Mouse (Mus musculus) layer of hippocampus, adult 2 months (tissue): Measurements from ENCODE around the gene Gadd45gip1. TPM values are rescaled to one million over a fixed set of nuclear protein-coding genes. Genes with fewer than 3 reads are reported as not detected.

Source experiments
- DNase-seq, 2 experiments: peaks; one replicate each; pipeline ENCODE4 v3.0.0; 2022; ENCODE audit warnings: low spot score in 2 of 2
- H3K27ac ChIP-seq: fragments of 200-600 bp; 2 replicates; pipeline ENCODE4 v1.8.1; 2022
- H3K4me3 ChIP-seq: fragments of 200-600 bp; 2 replicates; pipeline ENCODE4 v1.8.1; 2022; ENCODE audit warnings: mild to moderate bottlenecking
- CTCF ChIP-seq: fragments of 200-600 bp; conservative IDR thresholded peaks from 2 replicates; pipeline ENCODE4 v1.8.1; 2022; ENCODE audit warnings: antibody characterized with exemption, mild to moderate bottlenecking, moderate library complexity
- total RNA-seq, 2 experiments: library from RNA; stranded (reverse); gene quantifications; 2 replicates each; pipeline ENCODE4 v1.2.3; 2021

The Gadd45gip1 gene
- total RNA-seq, 2 experiments from 2014 or later: 23.3 to 26.1 TPM

GRCm38 (mm10) chr8:84838513-84838912, 7.2 kb downstream of the Gadd45gip1 start:
- no peak for TF ChIP-seq CTCF
- DNase-seq: no peak
- no peak overlapping the region for H3K4me3 ChIP-seq
- no peak overlapping the region for H3K27ac ChIP-seq

- no peak for TF ChIP-seq CTCF
- no peak for DNase-seq
- H3K27ac ChIP-seq: no peak overlapping the region; the same call in 1 of the 2 replicates
- H3K4me3 ChIP-seq: peak overlapping the region; percentile 81
Measured at GRCm38 (mm10) chr8:84839411-84839810, 8.1 kb downstream of the Gadd45gip1 start.

DNA sequence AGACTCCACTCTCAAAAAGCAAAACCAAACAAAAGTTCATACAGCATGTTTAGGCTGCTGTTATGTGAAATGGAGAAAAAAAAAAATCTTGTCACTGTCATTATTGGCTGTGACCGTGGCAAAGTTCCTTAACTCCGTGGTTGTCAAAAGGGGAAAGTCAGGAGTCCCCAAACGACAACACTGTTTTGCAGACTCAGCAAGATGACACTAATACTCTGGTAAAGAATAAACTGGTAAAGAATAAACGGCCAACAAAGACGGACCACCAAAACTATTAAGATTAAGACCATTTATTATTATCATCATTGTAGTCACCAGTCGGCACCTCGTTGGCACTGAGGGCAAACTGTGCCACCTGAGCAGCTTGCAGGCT, 8.5 kb downstream of the Gadd45gip1 start:
- no peak for DNase-seq
- no peak for TF ChIP-seq CTCF
- Histone ChIP-seq H3K27ac (peak overlapping the region; percentile 90), H3K4me3 (peak overlapping the region; percentile 81)

- TF ChIP-seq CTCF: no peak
- H3K4me3 ChIP-seq: peak within 1 kb of the TSS; percentile 81
- peak; percentile 90 to 92 for DNase-seq
- H3K27ac ChIP-seq: peak within 1 kb of the TSS; percentile 90
Measured at GRCm38 (mm10) chr8:84840248-84840999, 9.1 kb downstream of the Gadd45gip1 start, which contains the start of gene Rad23a. Gene Rad23a, minus strand, starts transcription at chr8:84840665.

DNA sequence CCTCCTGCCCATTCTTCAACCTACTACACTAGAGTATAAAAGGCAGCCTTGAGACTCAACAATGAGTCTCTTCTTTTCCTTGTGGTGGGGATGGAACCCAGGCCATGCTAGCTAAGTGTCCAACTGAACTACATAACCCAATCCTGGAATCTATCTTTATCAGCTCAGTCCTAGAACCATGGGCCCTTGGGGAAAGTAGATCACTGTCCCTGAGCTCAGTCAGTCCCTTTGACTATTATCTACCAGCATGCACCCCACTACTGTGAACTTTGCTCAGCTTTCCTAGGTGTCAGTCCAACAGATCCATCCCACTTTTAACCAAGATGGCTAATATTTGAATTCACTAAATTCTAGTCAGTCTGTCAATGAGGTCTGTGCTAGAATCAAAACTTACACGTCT, 10.2 kb downstream of the Gadd45gip1 start:
- no peak for DNase-seq
- H3K4me3 ChIP-seq: no peak overlapping the region
- TF ChIP-seq CTCF: no peak
- H3K27ac ChIP-seq: no peak overlapping the region

GRCm38 (mm10) chr8:84844397-84845070, 13.2 kb downstream of the Gadd45gip1 start:
- no peak for TF ChIP-seq CTCF
- DNase-seq: no peak
- H3K27ac ChIP-seq: peak overlapping the region; percentile 97; the same call in 1 of the 2 replicates
- peak overlapping the region; percentile 91 for H3K4me3 ChIP-seq

DNA sequence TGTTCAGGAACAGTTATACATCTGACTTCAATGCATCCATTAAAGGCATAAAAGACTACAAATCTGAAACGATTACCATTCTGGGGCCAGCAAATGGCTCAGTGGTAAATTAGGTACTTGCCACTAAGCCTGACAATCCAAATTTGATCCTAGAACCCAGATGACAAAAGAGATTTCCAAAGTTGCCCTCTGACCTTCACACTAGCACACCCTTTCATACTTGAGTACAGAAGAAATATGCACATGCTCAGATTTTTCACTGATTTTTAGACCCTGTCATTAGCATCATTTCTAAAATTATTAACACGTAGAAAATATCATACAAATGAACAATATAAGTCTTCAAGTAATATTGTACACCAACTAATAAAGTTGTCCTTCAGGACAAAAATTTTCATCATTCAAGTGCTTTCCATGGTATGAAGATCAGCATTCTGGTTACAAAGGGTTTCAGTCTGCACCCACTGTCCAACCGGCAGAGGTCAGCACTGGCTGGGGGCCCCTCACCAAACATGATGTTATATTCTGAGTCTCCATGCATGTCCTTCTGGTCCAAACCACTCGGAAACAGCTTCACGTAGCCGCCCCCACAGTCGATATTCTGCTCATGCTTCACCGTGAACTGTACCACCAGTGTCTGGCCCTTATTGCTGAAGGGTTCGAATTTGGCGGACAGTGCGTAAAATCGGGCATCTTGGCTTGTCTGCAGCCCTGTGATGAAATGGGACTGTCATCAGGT, 14.2 kb downstream of the Gadd45gip1 start:
- DNase-seq: no peak
- TF ChIP-seq CTCF: peak; percentile 72
- Histone ChIP-seq H3K27ac (peak overlapping the region; percentile 97), H3K4me3 (peak overlapping the region; percentile 91)

DNA sequence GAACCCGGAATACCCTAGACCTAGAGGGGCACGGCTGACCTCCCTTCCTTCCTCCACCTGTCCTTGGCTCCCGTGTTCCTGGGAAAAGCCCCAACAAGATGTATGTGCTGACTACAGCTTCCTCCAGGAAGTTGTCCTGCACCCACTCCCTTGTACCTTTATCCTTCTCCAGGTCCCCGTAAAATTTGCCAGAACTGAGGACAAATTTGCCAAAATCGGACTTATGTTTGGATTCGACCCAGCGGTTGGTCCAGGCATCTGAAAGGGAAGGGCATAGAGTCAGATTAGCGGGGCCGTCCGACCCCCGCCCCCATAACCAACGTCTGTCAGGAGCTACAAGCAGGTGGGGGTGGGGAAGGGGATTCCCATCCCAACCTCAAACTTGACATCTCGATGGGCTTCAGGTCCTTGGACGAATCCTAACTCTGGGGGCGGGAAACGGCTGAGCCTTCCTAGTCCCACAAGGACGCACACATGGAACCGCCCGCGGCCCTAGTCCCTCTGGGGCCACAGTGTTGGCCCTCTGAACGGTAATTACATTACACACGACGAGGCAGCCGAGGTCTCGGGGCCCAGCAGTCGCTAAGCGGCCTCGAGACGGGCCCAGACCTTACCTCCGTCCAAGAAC, 14.9 kb downstream of the Gadd45gip1 start:
- DNase-seq: no peak
- H3K27ac ChIP-seq: peak overlapping the region; percentile 97
- peak overlapping the region; percentile 91 for H3K4me3 ChIP-seq
- no peak for TF ChIP-seq CTCF

- DNase-seq: peak; percentile 100
- peak; percentile 54 for TF ChIP-seq CTCF
Measured at GRCm38 (mm10) chr8:84846722-84847572, 15.6 kb downstream of the Gadd45gip1 start, which contains the start of gene Calr. Gene Calr, minus strand, starts transcription at chr8:84846934.

GRCm38 (mm10) chr8:84847684-84848435, 16.5 kb downstream of the Gadd45gip1 start:
- no peak for TF ChIP-seq CTCF
- Histone ChIP-seq H3K27ac (peak overlapping the region; percentile 90), H3K4me3 (peak overlapping the region; percentile 73)
- DNase-seq: no peak

More at GRCm38 (mm10) chr8:84846722-84847572, 15.6 kb downstream of the Gadd45gip1 start, which contains the start of gene Calr:
- H3K4me3 ChIP-seq: peak within 1 kb of the TSS; percentile 91
- peak within 1 kb of the TSS; percentile 97 for H3K27ac ChIP-seq

DNA sequence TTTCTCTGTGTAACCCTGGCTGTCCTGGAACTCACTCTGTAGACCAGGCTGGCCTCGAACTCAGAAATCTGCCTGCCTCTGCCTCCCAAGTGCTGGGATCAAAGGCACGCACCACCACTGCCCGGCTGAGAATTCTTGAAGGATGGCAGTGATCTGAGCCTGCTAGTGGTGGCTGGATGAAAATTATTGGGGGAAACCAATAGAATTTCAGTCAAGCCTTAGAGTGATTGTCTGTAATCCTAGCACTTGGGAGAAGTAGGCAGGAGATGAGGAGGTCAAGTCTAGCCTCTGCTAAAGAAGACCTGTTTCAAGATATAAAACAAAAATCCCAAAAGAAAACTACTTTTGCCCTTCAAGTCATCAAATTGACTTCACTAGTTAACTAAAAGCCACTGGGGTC, 25.1 kb downstream of the Gadd45gip1 start:
- Histone ChIP-seq H3K4me3 (no peak overlapping the region), H3K27ac (peak overlapping the region; percentile 93; the same call in 1 of the 2 replicates)

More for the DNA sequence above, 25.1 kb downstream of the Gadd45gip1 start:
- no peak for TF ChIP-seq CTCF
- no peak for DNase-seq
